Mouse (Mus musculus) lung, embryonic 15.5 days (tissue): Measurements from ENCODE around the gene Pde4dip. TPM values are rescaled to one million over a fixed set of nuclear protein-coding genes. Genes with fewer than 3 reads are reported as not detected.

Experiments used
- ATAC-seq: fragments of 200-750 bp; cut with Nextera tagmentation; 2 replicates; pipeline ENCODE4 v1.8.0; 2017; ENCODE audit warnings: moderate number of reproducible peaks, borderline replicate concordance; ENCODE audit not compliant: low FRiP score, low TSS enrichment; ENCODE audit errors: extremely low read depth
- H3K27ac ChIP-seq: fragments of 300-500 bp; sonication (generic); 2 replicates; pipeline ENCODE4 v1.5.1; 2015; ENCODE audit warnings: moderate library complexity, mild to moderate bottlenecking, inconsistent platforms
- H3K27me3 ChIP-seq: fragments of 300-500 bp; sonication (generic); 2 replicates; pipeline ENCODE4 v1.6.1; 2015; ENCODE audit warnings: inconsistent platforms
- H3K36me3 ChIP-seq: fragments of 300-500 bp; sonication (generic); 2 replicates; pipeline ENCODE4 v1.6.1; 2015; ENCODE audit warnings: inconsistent platforms
- H3K4me1 ChIP-seq: fragments of 300-500 bp; sonication (generic); 2 replicates; pipeline ENCODE4 v1.6.1; 2015; ENCODE audit warnings: inconsistent platforms
- H3K4me2 ChIP-seq: fragments of 300-500 bp; sonication (generic); 2 replicates; pipeline ENCODE4 v1.6.1; 2015; ENCODE audit warnings: inconsistent platforms, mild to moderate bottlenecking, moderate library complexity
- H3K4me3 ChIP-seq: fragments of 300-500 bp; sonication (generic); 2 replicates; pipeline ENCODE4 v1.5.1; 2015; ENCODE audit warnings: mild to moderate bottlenecking, inconsistent platforms
- H3K9ac ChIP-seq: fragments of 300-500 bp; sonication (generic); 2 replicates; pipeline ENCODE4 v1.6.1; 2015; ENCODE audit warnings: inconsistent platforms
- H3K9me3 ChIP-seq: fragments of 300-500 bp; sonication (generic); 2 replicates; pipeline ENCODE4 v1.6.1; 2016; ENCODE audit warnings: inconsistent platforms
- WGBS: fragments of 180-500 bp; shearing (Covaris S2); methylation state at CpG from one replicate; pipeline ENCODE4 v1.1.7; 2015; 5-methylcytosine and 5-hydroxymethylcytosine counted together
- polyA plus RNA-seq: library from polyadenylated mRNA; unstranded; fragments of >200 nt; fragmentation: Nextera tagmentation; extraction: Ambion mirVana; gene quantifications from 2 replicates; pipeline ENCODE4 v1.2.1, GENCODE M21; 2015

Gene Pde4dip
- polyA plus RNA-seq, 1 experiment from 2014 or later = 18.3 TPM

DNA sequence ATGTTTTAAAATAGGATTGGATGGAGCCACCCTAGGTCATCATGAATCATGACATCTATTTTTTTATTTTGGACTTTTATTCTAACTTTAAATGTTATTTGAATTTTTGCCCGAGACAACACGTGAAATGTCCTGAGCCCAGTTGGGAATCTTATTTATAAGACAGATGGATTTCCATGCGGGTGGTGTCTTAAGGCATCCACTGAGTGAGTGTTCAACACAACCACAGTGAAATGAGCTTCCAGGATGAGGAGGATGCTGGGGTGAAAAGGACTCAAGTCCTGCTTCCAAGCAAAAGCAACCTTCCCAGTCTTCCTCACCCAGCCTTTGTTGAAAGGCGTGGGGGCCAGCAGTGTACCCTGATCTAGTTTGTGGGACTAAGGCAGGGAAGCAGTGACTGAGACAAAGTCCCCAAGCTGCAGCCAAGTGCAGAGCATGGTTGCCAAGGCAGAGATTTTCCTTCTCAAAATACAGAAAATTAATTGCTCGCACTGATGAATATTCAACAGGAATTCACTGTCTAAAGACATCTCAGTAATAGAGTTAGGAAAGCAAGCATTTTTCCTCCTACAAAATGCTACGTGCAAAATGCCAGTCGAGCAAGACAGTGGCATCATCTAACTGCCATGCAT, 27.6 kb downstream of the Pde4dip start:
- Histone ChIP-seq H3K4me2 (no peak overlapping the region), H3K36me3 (no peaks in the 10 kb centered on the region), H3K9ac (no peak overlapping the region), H3K4me3 (no peak overlapping the region), H3K27me3 (0 out of 2 replicates have a peak, but pooled peaks cover 6% of the 10 kb centered on the region), H3K27ac (no peak overlapping the region), H3K4me1 (no peaks in the 10 kb centered on the region), H3K9me3 (no peaks in the 10 kb centered on the region)
- ATAC-seq = no peak
- 87% methylated on average over 7 of the region's 7 CpGs for WGBS

DNA sequence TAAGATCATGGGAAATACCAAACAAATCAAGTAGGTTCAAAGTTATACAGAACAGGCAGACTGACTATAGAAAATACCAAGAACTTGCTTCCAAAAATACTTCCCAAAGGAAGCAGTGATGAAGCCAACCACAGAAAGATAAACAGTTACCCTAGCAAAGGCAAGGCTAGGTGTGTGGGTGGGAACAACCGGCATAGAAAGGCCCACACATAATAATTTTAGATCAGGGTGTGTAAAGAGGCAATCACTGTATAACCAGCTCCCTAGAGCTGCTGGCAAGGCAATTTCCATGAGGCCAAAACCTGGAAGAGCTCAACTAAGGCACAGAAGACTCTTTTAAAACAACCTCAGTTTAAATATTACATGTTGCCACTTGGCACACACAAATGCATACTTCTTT, 29.1 kb downstream of the Pde4dip start:
- H3K27me3 ChIP-seq = no peaks in the 10 kb centered on the region
- WGBS = 75% methylated on average over 1 of the region's 1 CpGs
- no peak overlapping the region for H3K27ac ChIP-seq
- no peak overlapping the region for H3K9ac ChIP-seq
- no peak for ATAC-seq
- no peaks in the 10 kb centered on the region for H3K4me1 ChIP-seq
- no peaks in the 10 kb centered on the region for H3K36me3 ChIP-seq
- no peak overlapping the region for H3K4me3 ChIP-seq
- no peaks in the 10 kb centered on the region for H3K9me3 ChIP-seq
- H3K4me2 ChIP-seq = no peak overlapping the region

DNA sequence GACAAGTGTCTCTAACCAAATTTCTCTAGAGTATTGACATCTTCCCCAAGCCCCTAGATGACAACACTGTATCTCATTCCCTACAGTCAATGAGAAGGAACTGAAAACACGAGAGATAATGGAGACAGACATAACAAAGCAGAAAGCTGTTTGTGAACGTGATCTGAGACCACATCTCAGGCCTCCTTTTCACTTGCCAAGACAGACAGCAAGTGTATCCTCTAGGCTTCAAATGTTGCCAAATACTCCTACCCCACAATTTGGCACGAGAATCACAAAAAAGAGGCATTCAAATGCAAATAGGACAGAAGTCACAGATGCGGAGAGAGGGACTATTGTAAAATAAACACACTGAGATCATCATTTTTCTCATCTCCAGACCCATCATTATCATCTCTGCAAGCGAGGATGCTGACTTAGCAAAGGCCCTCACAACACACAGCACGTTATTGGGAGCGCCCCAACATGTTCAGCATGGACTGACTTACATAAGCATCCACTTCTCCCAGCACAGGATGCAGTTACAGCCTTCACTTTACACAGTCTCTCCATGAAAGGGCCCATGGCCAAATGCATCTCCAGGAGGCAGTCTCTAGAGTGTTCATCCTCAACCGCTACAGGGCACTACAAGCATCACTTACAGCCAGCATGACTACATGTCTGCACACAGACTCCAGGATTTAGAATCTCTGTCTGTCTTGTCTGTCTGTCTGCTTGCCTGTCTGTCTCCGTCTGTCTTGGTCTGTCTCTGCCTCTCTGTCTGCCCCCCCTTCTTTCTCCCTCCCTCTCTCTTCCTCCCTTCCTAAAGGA, 33.7 kb downstream of the Pde4dip start:
- ATAC-seq = no peak
- Histone ChIP-seq H3K4me3 (no peak overlapping the region), H3K9me3 (no peaks in the 10 kb centered on the region), H3K36me3 (no peaks in the 10 kb centered on the region), H3K27ac (no peak overlapping the region), H3K4me1 (no peaks in the 10 kb centered on the region), H3K4me2 (no peak overlapping the region), H3K27me3 (no peaks in the 10 kb centered on the region), H3K9ac (no peak overlapping the region)
- WGBS = 66% methylated on average over 9 of the region's 9 CpGs

DNA sequence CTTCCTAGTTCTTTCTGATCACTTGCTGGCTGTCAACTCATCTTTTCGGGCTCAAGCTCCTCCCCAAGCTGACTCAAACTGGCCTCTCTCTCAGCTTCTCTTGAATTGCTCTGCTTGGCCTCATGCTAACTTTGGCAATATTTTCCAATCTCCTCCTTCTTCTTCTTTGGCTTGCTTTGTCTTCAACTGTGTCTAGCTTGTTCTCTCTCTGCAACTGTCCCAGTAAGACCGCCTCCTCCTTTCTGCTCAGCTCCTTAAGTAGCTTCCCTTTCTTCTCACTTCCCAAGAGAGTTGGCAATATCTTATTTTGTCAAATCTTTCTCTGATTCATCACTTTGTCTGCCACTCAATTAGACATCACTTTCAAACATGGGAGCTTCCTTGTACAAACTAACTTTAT, 36.7 kb downstream of the Pde4dip start:
- H3K4me2 ChIP-seq = no peak overlapping the region
- no peaks in the 10 kb centered on the region for H3K27me3 ChIP-seq
- H3K4me1 ChIP-seq = no peaks in the 10 kb centered on the region
- no peaks in the 10 kb centered on the region for H3K9me3 ChIP-seq
- no peak overlapping the region for H3K27ac ChIP-seq
- no peak for ATAC-seq
- H3K36me3 ChIP-seq = no peaks in the 10 kb centered on the region
- no peak overlapping the region for H3K9ac ChIP-seq
- WGBS = 83% methylated on average over 2 of the region's 2 CpGs
- H3K4me3 ChIP-seq = no peak overlapping the region

DNA sequence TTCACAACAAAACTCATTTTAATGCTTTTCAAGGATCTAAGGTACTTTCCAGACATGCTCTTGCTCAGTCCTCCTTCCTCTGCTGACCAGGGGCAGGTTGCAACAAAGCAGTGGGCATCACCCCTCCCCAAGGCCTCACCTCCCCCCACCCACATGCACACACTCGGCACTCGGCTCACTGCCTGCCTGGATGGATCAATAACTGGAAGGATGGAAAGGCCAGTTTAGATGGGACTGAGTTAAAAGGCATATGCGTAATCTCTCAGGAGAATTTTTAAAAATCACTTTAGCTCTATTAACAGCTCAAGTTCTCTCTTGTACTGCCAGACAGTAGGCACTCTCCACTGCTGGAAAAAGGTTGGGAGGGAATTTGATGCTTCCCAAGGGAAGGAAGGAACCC, 40.9 kb downstream of the Pde4dip start:
- H3K27ac ChIP-seq = no peak overlapping the region
- no peaks in the 10 kb centered on the region for H3K36me3 ChIP-seq
- no peak overlapping the region for H3K4me2 ChIP-seq
- ATAC-seq = no peak
- no peak overlapping the region for H3K9ac ChIP-seq
- H3K9me3 ChIP-seq = no peaks in the 10 kb centered on the region
- WGBS = 79% methylated on average over 3 of the region's 3 CpGs
- H3K27me3 ChIP-seq = no peaks in the 10 kb centered on the region
- no peak overlapping the region for H3K4me3 ChIP-seq
- H3K4me1 ChIP-seq = 0 out of 2 replicates have a peak, but pooled peaks cover 4% of the 10 kb centered on the region

DNA sequence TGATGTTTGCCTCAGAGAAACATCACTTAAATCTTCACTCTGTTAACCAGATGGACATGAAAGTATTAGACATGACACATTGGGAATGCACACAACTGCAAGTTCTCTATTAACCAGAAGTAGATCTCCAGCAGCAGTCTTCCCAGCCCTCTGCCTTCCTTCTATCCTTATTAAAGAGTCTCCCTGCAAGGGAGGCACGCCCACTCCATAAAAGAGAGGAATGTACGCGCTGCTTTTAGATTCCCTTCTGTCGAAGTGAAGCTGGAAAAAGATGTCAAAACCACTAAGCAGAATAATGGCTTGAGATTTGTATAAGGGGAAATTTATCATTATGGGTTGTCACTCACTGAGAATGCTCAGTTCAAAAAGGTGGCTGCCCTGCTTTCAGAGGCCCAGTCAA, 42.1 kb downstream of the Pde4dip start:
- no peak overlapping the region for H3K4me2 ChIP-seq
- 63% methylated on average over 4 of the region's 4 CpGs for WGBS

DNA sequence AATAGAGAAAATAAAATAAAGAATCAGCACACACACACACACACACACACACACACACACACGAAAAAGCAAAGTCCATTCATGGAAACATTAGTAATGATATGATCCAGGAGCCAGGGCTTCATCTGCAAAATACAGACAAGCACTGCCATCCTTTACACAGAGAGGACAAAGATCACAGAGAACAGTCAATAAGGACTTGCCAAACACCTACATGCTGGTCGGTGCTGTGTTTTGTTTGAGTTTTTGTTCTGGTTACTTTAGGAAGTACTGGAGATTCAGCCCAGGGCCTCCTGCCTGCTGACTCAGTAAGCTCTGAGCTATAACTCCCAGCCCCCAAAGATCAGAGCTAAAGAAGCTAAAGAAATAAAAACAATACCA, 43.7 kb downstream of the Pde4dip start:
- H3K9ac ChIP-seq = no peak overlapping the region
- H3K4me3 ChIP-seq = no peak overlapping the region
- peak overlapping the region; percentile 51 for H3K27ac ChIP-seq
- 33% methylated on average over 2 of the region's 2 CpGs for WGBS
- H3K4me1 ChIP-seq = 0 out of 2 replicates have a peak, but pooled peaks cover 4% of the 10 kb centered on the region
- no peak for ATAC-seq
- no peaks in the 10 kb centered on the region for H3K27me3 ChIP-seq
- H3K9me3 ChIP-seq = no peaks in the 10 kb centered on the region
- no peaks in the 10 kb centered on the region for H3K36me3 ChIP-seq
- H3K4me2 ChIP-seq = no peak overlapping the region

More for the DNA sequence above, 42.1 kb downstream of the Pde4dip start:
- ATAC-seq = no peak
- Histone ChIP-seq H3K4me3 (no peak overlapping the region), H3K9me3 (no peaks in the 10 kb centered on the region), H3K27ac (no peak overlapping the region), H3K27me3 (no peaks in the 10 kb centered on the region), H3K9ac (no peak overlapping the region), H3K4me1 (0 out of 2 replicates have a peak, but pooled peaks cover 4% of the 10 kb centered on the region), H3K36me3 (no peaks in the 10 kb centered on the region)

DNA sequence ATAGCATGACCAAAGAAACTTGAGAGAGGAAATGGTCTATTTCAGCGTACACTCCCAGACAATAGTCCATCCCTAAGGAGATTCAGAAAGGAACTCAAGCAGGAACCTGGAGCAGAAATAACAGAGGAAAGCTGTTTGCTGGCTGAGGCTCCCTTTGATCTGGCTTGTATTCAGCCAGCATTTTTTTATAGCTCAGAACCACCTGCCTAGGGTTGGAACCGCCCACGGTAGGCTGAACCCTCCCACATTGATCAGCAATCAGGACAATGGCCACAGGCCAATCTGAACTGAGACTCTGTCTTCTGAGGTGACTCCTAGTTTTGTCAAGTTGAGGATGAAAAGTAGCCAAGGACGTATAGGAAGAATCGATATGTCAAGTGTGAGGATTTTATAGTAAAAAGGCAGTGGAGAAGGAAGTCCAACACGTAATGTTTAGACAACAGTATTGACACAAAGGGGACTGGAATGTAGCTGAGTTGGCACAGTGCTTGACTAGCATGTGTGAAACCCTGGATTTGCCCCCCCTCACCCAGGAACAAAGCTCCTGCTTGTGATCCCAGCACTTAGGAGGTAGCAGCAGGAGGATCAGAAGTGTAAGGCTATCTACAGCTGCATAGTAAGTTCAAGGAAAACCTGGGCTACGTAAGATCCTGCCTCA, 44.2 kb downstream of the Pde4dip start:
- ATAC-seq = peak; percentile 64; the same call in 1 of the 2 replicates
- Histone ChIP-seq H3K4me3 (no peak overlapping the region), H3K36me3 (no peaks in the 10 kb centered on the region), H3K9ac (no peak overlapping the region), H3K9me3 (no peaks in the 10 kb centered on the region), H3K4me2 (no peak overlapping the region), H3K4me1 (0 out of 2 replicates have a peak, but pooled peaks cover 4% of the 10 kb centered on the region), H3K27ac (peak overlapping the region; percentile 51), H3K27me3 (no peaks in the 10 kb centered on the region)
- WGBS = 51% methylated on average over 7 of the region's 7 CpGs

DNA sequence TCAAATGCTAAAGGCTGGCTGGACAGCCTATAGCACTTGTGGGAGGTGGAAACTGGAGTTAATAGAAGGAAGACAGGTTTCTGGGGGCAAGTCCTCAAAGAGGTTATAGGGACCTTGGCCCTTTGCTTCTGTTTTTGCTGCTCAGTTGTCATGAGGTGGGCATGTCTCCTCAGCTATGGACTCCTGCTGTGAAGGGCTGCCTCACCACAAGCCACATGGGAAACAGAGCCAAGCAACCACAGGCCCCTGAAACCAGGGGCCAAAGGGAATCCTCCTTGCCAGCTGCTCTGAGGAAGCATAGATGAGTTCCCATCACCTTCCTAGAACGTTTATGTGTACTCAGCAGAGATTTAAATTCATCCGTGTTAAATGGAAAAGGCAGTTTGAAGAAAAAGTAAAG, 45.9 kb downstream of the Pde4dip start:
- no peaks in the 10 kb centered on the region for H3K9me3 ChIP-seq
- H3K27me3 ChIP-seq = no peaks in the 10 kb centered on the region
- ATAC-seq = no peak
- H3K9ac ChIP-seq = no peak overlapping the region
- H3K4me2 ChIP-seq = no peak overlapping the region
- H3K36me3 ChIP-seq = no peaks in the 10 kb centered on the region
- WGBS = 69% methylated on average over 2 of the region's 2 CpGs
- no peak overlapping the region for H3K4me3 ChIP-seq
- H3K4me1 ChIP-seq = 0 out of 2 replicates have a peak, but pooled peaks cover 4% of the 10 kb centered on the region
- H3K27ac ChIP-seq = no peak overlapping the region

DNA sequence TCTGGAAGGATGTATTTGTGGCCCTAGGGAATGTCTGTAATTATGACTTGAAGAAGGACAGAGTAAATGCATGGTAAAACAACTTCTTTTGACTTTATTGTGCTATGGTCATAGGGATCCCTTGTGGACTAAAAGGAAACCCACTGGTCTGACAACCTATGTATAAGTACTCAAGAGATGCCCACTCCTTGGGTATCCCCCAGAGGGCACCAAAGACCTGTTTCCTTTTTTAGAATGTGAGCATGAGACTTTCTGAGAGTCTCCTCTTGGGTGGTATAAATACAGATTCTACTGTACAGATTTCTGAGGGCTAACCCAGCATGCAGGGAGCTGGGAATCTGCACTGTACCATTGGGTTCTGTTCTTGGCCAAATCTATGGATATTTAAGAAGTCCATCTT, 48.1 kb downstream of the Pde4dip start:
- H3K4me2 ChIP-seq = no peak overlapping the region
- no peak; the same call in 1 of the 2 replicates for ATAC-seq
- H3K9ac ChIP-seq = no peak overlapping the region
- H3K4me1 ChIP-seq = 0 out of 2 replicates have a peak, but pooled peaks cover 4% of the 10 kb centered on the region
- no peaks in the 10 kb centered on the region for H3K9me3 ChIP-seq
- H3K36me3 ChIP-seq = no peaks in the 10 kb centered on the region
- no peaks in the 10 kb centered on the region for H3K27me3 ChIP-seq
- H3K27ac ChIP-seq = no peak overlapping the region
- no peak overlapping the region for H3K4me3 ChIP-seq

DNA sequence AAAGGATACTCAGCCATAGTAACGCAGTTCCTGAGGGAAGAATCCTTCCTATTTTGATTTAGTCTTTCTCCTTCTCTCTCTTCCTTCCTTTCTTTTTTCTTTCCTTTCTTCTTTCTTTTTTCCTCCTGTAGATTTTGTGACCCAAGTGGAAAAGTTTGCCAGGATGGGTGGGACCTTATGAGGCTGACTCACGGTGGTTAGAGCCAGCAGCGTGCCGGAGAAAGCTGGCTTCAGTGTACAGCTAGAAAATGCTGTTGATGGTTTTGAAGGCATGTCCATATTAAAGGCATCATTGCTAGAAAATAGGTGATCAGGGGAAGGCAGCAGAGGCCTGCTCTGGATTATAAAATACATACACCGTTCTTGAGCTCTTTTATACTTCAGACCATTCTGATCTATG, 52.6 kb downstream of the Pde4dip start:
- Histone ChIP-seq H3K4me3 (no peak overlapping the region), H3K36me3 (no peaks in the 10 kb centered on the region), H3K27me3 (no peaks in the 10 kb centered on the region), H3K4me1 (no peaks in the 10 kb centered on the region), H3K4me2 (no peak overlapping the region), H3K9me3 (no peaks in the 10 kb centered on the region), H3K9ac (no peak overlapping the region), H3K27ac (no peak overlapping the region)
- 80% methylated on average over 5 of the region's 5 CpGs for WGBS
- no peak for ATAC-seq

DNA sequence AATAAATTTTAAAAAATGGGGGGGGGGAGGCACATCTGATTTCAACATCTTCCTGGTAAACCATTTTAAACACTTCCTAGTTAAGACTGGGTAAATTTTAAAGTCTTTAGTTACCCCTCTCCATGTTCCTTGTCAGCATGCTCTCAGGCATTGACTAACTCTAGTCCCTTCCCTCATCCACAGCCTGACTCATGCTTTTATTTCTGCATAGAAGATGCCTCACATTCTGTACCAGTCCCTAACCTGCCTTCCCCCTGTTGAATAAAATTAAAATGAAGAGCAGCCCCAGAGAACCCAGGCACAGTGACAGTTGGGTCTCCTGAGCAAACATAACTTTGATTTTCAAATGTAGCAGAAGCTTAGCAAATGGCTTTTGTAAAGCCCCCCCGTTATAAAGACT, 53.9 kb downstream of the Pde4dip start:
- WGBS = 39% methylated on average over 1 of the region's 1 CpGs
- H3K36me3 ChIP-seq = no peaks in the 10 kb centered on the region

More for the DNA sequence above, 53.9 kb downstream of the Pde4dip start:
- Histone ChIP-seq H3K4me3 (no peak overlapping the region), H3K9ac (no peak overlapping the region), H3K27me3 (no peaks in the 10 kb centered on the region), H3K9me3 (no peaks in the 10 kb centered on the region), H3K4me1 (no peaks in the 10 kb centered on the region), H3K4me2 (no peak overlapping the region), H3K27ac (no peak overlapping the region)
- no peak for ATAC-seq
